ENCODE assay signal across 12 mouse cellular contexts in the genomic region with DNA sequence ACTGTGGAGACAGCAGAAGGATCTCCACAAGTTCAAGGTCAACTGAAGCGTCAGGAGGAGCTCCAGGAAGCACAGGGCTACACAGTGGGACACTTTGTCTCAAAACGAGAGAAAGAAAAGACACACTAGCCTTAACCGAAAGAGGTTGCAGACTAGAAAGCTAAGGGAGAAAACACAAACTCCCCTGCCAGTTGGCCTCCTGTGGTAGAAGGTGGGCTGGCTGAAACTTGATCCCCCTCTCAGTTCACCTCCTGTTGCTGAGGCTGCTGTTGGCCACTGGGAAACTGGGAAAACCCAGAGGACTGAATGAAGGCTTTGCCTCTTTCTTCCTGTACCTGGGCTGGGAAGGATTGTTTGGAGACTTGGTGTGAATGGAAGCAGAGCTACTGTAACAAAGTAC. TPM values are rescaled to one million over a fixed set of nuclear protein-coding genes. Genes with fewer than 3 reads are reported as not detected.
DNase-seq lines count a peak whose midpoint lies in the region; ATAC-seq and TF ChIP-seq lines count a peak whose summit lies in the region.
"Had no signal": no experiment of that assay in that cellular context is flagged by ENCODE, and none has a peak within 500 bp of the region (broad histone marks: within the 10 kb centered on the region; RNA-seq: fewer than 3 reads in every experiment).

No protein-coding gene starts in this region.

- no peaks in the 10 kb centered on the region for H3K9me3 ChIP-seq in kidney, embryonic 14.5 days (ENCODE audit: control insufficient read depth, low read length)
- no peaks in the 10 kb centered on the region for H3K9me3 ChIP-seq in hindbrain, embryonic 11.5 days (ENCODE audit: control insufficient read depth, low read length)
- no peaks in the 10 kb centered on the region for H3K9me3 ChIP-seq in midbrain, embryonic 11.5 days (ENCODE audit: control insufficient read depth, low read length)

- H3K4me1 ChIP-seq in kidney, embryonic 14.5 days (ENCODE audit: control insufficient read depth, insufficient read depth, low read length), result peaks cover 14% of the 10 kb centered on the region; the same call in 1 of the 2 replicates
- peaks cover 2% of the 10 kb centered on the region; the same call in 1 of the 2 replicates for H3K4me1 ChIP-seq in hindbrain, embryonic 11.5 days (replicated peaks; ENCODE audit: control insufficient read depth, insufficient read depth, low read length)
- peaks cover 16% of the 10 kb centered on the region for H3K4me1 ChIP-seq in midbrain, embryonic 11.5 days (ENCODE audit: control insufficient read depth, insufficient read depth, low read length)

- 15% methylated on average over 3 of the region's 3 CpGs for WGBS in kidney, embryonic 14.5 days
- WGBS in hindbrain, embryonic 11.5 days, result 16% methylated on average over 3 of the region's 3 CpGs
- WGBS in midbrain, embryonic 11.5 days, result 3% methylated on average over 3 of the region's 3 CpGs

- H3K4me2 ChIP-seq in kidney, embryonic 14.5 days (replicated peaks; ENCODE audit: low read depth, low read length), result peak overlapping the region; percentile 82
- H3K4me2 ChIP-seq in hindbrain, embryonic 11.5 days (replicated peaks; ENCODE audit: low read depth, low read length), result peak overlapping the region; percentile 29
- H3K4me2 ChIP-seq in midbrain, embryonic 11.5 days, result peak overlapping the region; percentile 79

- no peak for DNase-seq in kidney, postnatal 36 days
- peak; percentile 51 for DNase-seq in embryo, embryonic 11 days
- DNase-seq in hindbrain, embryonic 11.5 days (ENCODE audit: low spot score), result no peak
- DNase-seq in midbrain, embryonic 11.5 days (ENCODE audit: low spot score, missing footprints), result no peak
- DNase-seq in left cerebral cortex, adult 8-10 months (ENCODE audit: low spot score in 2 of 2), result no peak
- no peak for DNase-seq in gastrocnemius, adult 2 months
- no peak for DNase-seq in left cerebral cortex, postnatal 25 days (ENCODE audit: low spot score in 2 of 2)
- DNase-seq: gastrocnemius, postnatal 25 days; lung, adult 18-20 months; spleen, adult 18-20 months had no signal

- 0 out of 2 replicates have a peak, but pooled peaks have one; percentile 32 for ATAC-seq in kidney, embryonic 14.5 days (ENCODE audit: low FRiP score, low TSS enrichment)
- ATAC-seq in hindbrain, embryonic 11.5 days (ENCODE audit: low FRiP score), result no peak
- ATAC-seq in midbrain, embryonic 11.5 days (ENCODE audit: low FRiP score), result no peak

- TF ChIP-seq CTCF in gastrocnemius, adult 2 months (IDR thresholded peaks at IDR 0.05), result no peak

- H3K27ac ChIP-seq in kidney, embryonic 14.5 days (ENCODE audit: low read depth, low read length), result no peak overlapping the region; the same call in 1 of the 2 replicates
- H3K27ac ChIP-seq in hindbrain, embryonic 11.5 days (ENCODE audit: low read depth, low read length), result no peak overlapping the region
- no peak overlapping the region for H3K27ac ChIP-seq in midbrain, embryonic 11.5 days (ENCODE audit: low read depth, low read length)
- H3K27ac ChIP-seq in gastrocnemius, adult 2 months, result no peak overlapping the region

- no peak overlapping the region for H3K9ac ChIP-seq in kidney, embryonic 14.5 days (ENCODE audit: low read depth, low read length)
- no peak overlapping the region for H3K9ac ChIP-seq in hindbrain, embryonic 11.5 days (ENCODE audit: low read depth, low read length)
- H3K9ac ChIP-seq in midbrain, embryonic 11.5 days (ENCODE audit: low read length), result peak overlapping the region; percentile 7; the same call in 1 of the 2 replicates

- peaks cover 24% of the 10 kb centered on the region for H3K36me3 ChIP-seq in kidney, embryonic 14.5 days (ENCODE audit: control insufficient read depth, insufficient read depth, low read length)
- no peaks in the 10 kb centered on the region for H3K36me3 ChIP-seq in hindbrain, embryonic 11.5 days (ENCODE audit: control insufficient read depth, insufficient read depth, low read length)
- H3K36me3 ChIP-seq in midbrain, embryonic 11.5 days (ENCODE audit: control insufficient read depth, insufficient read depth, low read length), result no peaks in the 10 kb centered on the region; the same call in 1 of the 2 replicates

- intact Hi-C loops in gastrocnemius, adult 2 months (cut with DNase I), result no loop called here
- intact Hi-C loops in left cerebral cortex, postnatal 25 days (cut with DNase I), result no loop called here

- no peaks in the 10 kb centered on the region for H3K27me3 ChIP-seq in kidney, embryonic 14.5 days (ENCODE audit: control insufficient read depth, insufficient read depth, low read length)
- no peaks in the 10 kb centered on the region for H3K27me3 ChIP-seq in hindbrain, embryonic 11.5 days (ENCODE audit: control insufficient read depth, insufficient read depth, low read length)
- H3K27me3 ChIP-seq in midbrain, embryonic 11.5 days (ENCODE audit: control insufficient read depth, insufficient read depth, low read length), result no peaks in the 10 kb centered on the region
- H3K27me3 ChIP-seq: CH12.LX had no signal

- H3K4me3 ChIP-seq in kidney, embryonic 14.5 days (ENCODE audit: low read length), result peak overlapping the region; percentile 82
- peak overlapping the region; percentile 63 for H3K4me3 ChIP-seq in hindbrain, embryonic 11.5 days (ENCODE audit: low read depth, low read length)
- peak overlapping the region; percentile 81 for H3K4me3 ChIP-seq in midbrain, embryonic 11.5 days (ENCODE audit: low read depth, low read length)
- no peak overlapping the region for H3K4me3 ChIP-seq in gastrocnemius, adult 2 months

RNA-seq across cellular contexts. Expression of a gene that starts 1.5 kb away (rescaled TPM):
- 25.8 and 31.1 TPM in 2 replicates for polyA plus RNA-seq in kidney, embryonic 14.5 days (2014; fragmentation: Nextera tagmentation; extraction: Ambion mirVana)
- polyA plus RNA-seq in hindbrain, embryonic 11.5 days (2014; fragmentation: Nextera tagmentation; extraction: Ambion mirVana), result 34.2 and 37.7 TPM in 2 replicates
- polyA plus RNA-seq in midbrain, embryonic 11.5 days (2014; fragmentation: Nextera tagmentation; extraction: Ambion mirVana), result 35.7 and 40.2 TPM in 2 replicates
- total RNA-seq in left cerebral cortex, adult 8-10 months (2022), result 1 to 10 TPM; 2.8 to 4.0 (median 3.2) TPM
- under 1 TPM in 1 of 2 experiments, not detected in 1; 0.33 TPM for total RNA-seq in gastrocnemius, adult 2 months (2021)
- 1 to 10 TPM; 3.7 to 3.8 TPM for total RNA-seq in left cerebral cortex, postnatal 25 days (2021)
- total RNA-seq: CH12.LX had no signal

RNA-seq across cellular contexts. Expression of a gene that starts 56.0 kb away (rescaled TPM):
- 13.4 and 17.9 TPM in 2 replicates for polyA plus RNA-seq in kidney, embryonic 14.5 days (2014; fragmentation: Nextera tagmentation; extraction: Ambion mirVana)
- polyA plus RNA-seq in hindbrain, embryonic 11.5 days (2014; fragmentation: Nextera tagmentation; extraction: Ambion mirVana), result 3.2 and 3.3 TPM in 2 replicates
- 2.7 and 3.1 TPM in 2 replicates for polyA plus RNA-seq in midbrain, embryonic 11.5 days (2014; fragmentation: Nextera tagmentation; extraction: Ambion mirVana)
- 1 to 10 TPM; 1.7 to 3.7 (median 2.1) TPM for total RNA-seq in left cerebral cortex, adult 8-10 months (2022)
- total RNA-seq in gastrocnemius, adult 2 months (2021), result 1 to 10 TPM; 1.8 to 3.6 TPM
- 1 to 10 TPM; 1.6 to 1.8 TPM for total RNA-seq in left cerebral cortex, postnatal 25 days (2021)
- total RNA-seq: CH12.LX had no signal

RNA-seq across cellular contexts. Expression of a gene that starts 56.8 kb away (rescaled TPM):
- 9.0 and 9.9 TPM in 2 replicates for polyA plus RNA-seq in kidney, embryonic 14.5 days (2014; fragmentation: Nextera tagmentation; extraction: Ambion mirVana)
- polyA plus RNA-seq in hindbrain, embryonic 11.5 days (2014; fragmentation: Nextera tagmentation; extraction: Ambion mirVana), result 8.5 and 10.4 TPM in 2 replicates
- 10.1 and 11.3 TPM in 2 replicates for polyA plus RNA-seq in midbrain, embryonic 11.5 days (2014; fragmentation: Nextera tagmentation; extraction: Ambion mirVana)
- 1 to 10 TPM in 1 of 4 experiments, under 1 TPM in 3; 0.53 to 1.1 (median 0.86) TPM for total RNA-seq in left cerebral cortex, adult 8-10 months (2022)
- not detected for total RNA-seq in gastrocnemius, adult 2 months (2021)
- total RNA-seq in left cerebral cortex, postnatal 25 days (2021), result 1 to 10 TPM in 1 of 2 experiments, under 1 TPM in 1; 0.69 to 1.1 TPM
- total RNA-seq: CH12.LX; gastrocnemius, postnatal 25 days had no signal

Comparison
In these comparisons a context has a peak if more than half of its experiments do, and no peak if none do; other contexts are left out.
1. H3K4me2 ChIP-seq: peak in every context shown above with its lines; median percentile 82 in kidney, embryonic 14.5 days; 79 in midbrain, embryonic 11.5 days; 29 in hindbrain, embryonic 11.5 days.